Mouse (Mus musculus): Measurements from ENCODE around the gene Hdac5.

GRCm38 (mm10) chr11:102217876-102218430, 12.0 kb downstream of the Hdac5 start:
- TF ChIP-seq CTCF (IDR thresholded peaks at IDR 0.05; ENCODE audit: control insufficient read depth, insufficient read depth, insufficient replicate concordance, low read depth, low read length) (no peak), POLR2A (IDR thresholded peaks at IDR 0.05; ENCODE audit: control insufficient read depth, low read depth, low read length) (no peak)
